Mouse (Mus musculus) spleen, adult 2 months (tissue): ENCODE results near the gene Cldn7. TPM values are rescaled to one million over a fixed set of nuclear protein-coding genes. Genes with fewer than 3 reads are reported as not detected.
"Not testable (repeated sequence)": the region's sequence is repeated elsewhere in the genome, so short reads cannot be mapped to it uniquely, and the experiment has no call there.

Source experiments
- DNase-seq, 2 experiments: peaks; one replicate each; pipeline versions ENCODE4 v3.0.0 to v3.0.0-alpha.2; 2012 to 2021; ENCODE audit warnings: low spot score in 2 of 2, low read depth in 1 of 2
- H3K27ac ChIP-seq: fragments of 200-500 bp; 2 replicates; pipeline ENCODE4 v1.5.1; 2012; ENCODE audit warnings: low read length, inconsistent platforms; ENCODE audit not compliant: insufficient read depth
- H3K27me3 ChIP-seq: fragments of 200-500 bp; 2 replicates; pipeline ENCODE4 v1.6.1; 2012; ENCODE audit warnings: mild to moderate bottlenecking, moderate library complexity, low read length, inconsistent platforms; ENCODE audit not compliant: control insufficient read depth, insufficient read depth
- H3K36me3 ChIP-seq: fragments of 200-500 bp; 2 replicates; pipeline ENCODE4 v1.6.1; 2012; ENCODE audit warnings: mild to moderate bottlenecking, low read length, inconsistent platforms; ENCODE audit not compliant: control insufficient read depth, insufficient read depth
- H3K4me1 ChIP-seq: fragments of 200-500 bp; 2 replicates; pipeline ENCODE4 v1.6.1; 2011; ENCODE audit warnings: inconsistent platforms; ENCODE audit not compliant: control insufficient read depth, insufficient read depth, insufficient read length
- H3K4me3 ChIP-seq: fragments of 200-500 bp; 2 replicates; pipeline ENCODE4 v1.5.1; 2011; ENCODE audit warnings: mild to moderate bottlenecking, inconsistent platforms; ENCODE audit not compliant: insufficient read depth, insufficient read length; ENCODE audit errors: extremely low read depth
- CTCF ChIP-seq: fragments of 200-500 bp; IDR thresholded peaks from 2 replicates; pipeline ENCODE4 v1.5.1; 2011; ENCODE audit warnings: mild to moderate bottlenecking, inconsistent platforms; ENCODE audit not compliant: insufficient read depth, insufficient read length, insufficient replicate concordance; ENCODE audit errors: extremely low read depth
- POLR2A ChIP-seq: fragments of 200-500 bp; IDR thresholded peaks from 2 replicates; pipeline ENCODE4 v1.6.1; 2011; ENCODE audit warnings: low read depth, low read length, inconsistent platforms
- WGBS: fragments of 180-500 bp; shearing (Covaris S2); methylation state at CpG from one replicate; pipeline ENCODE4 v1.1.7; 2018; 5-methylcytosine and 5-hydroxymethylcytosine counted together
- polyA plus RNA-seq: library from polyadenylated mRNA; depleted of rRNA; stranded (reverse); fragments of >200 nt; gene quantifications from 2 replicates; pipeline ENCODE4 v1.2.3, GENCODE M21; 2012; rRNA removed

Gene Cldn7
- polyA plus RNA-seq, result 1.2 and 2.0 TPM in 2 replicates

DNA sequence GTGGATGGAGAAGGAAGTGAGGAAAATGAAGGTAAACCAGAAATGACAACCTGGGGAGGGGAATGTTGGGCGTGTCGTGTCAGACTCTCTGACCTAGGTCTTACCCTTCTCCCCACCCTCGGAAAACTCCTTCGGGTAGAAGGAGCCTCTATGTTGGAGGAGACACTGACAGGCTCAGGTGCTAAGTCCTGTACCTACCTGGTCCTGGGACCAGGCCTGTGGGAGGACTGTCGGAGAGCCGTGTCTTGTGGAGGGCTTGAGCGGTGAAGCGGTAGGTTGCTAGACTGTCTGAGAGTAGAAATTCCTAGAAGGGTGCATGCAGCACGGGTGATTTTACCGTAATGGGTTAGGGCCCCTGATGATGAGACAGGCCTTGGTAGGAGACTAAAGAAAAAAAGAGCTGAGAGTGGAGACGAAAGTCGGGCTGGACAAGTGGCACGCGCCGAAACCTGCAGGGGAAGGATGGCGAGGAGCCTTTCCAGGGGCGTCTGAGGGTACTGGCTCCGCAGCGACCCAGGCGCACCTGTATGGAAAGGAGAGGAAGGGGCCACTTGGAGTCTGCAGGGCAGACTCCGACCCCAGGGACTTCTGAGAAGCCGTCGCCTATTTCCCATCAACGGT is at the start of gene Cldn7:
TSS of gene Cldn7 (plus strand) at position 130 of the 621 bp plus-strand sequence.
- peaks cover 1% of the 10 kb centered on the region; the same call in 1 of the 2 replicates for H3K36me3 ChIP-seq
- peaks cover 23% of the 10 kb centered on the region for H3K27me3 ChIP-seq

DNA sequence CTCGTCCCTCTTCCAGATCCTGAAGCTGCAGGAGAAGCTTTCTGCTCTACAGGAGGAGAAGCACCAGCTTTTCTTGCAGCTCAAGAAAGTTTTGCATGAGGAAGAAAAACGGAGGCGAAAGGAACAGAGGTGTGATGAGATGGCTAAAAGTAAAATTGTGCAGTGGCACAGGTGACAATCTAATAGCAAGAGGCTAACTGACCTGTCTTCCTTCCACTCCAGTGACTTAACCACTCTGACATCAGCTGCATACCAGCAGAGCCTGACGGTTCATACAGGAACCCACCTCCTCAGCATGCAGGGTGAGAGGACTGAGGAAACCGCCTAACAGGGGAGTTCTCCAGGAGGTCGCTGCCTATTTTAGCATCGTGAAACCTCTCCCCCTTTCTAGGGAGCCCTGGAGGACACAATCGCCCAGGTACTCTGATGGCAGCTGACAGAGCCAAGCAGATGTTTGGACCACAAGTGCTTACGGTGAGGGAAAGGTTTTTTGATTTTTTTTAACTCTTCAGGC is 49.6 kb upstream of the Cldn7 start:
- 40% methylated on average over 9 of the region's 9 CpGs for WGBS
- peaks cover 40% of the 10 kb centered on the region for H3K36me3 ChIP-seq
- H3K4me1 ChIP-seq, result peaks cover 11% of the 10 kb centered on the region
- no peak for DNase-seq
- peak overlapping the region; percentile 78; the same call in 1 of the 2 replicates for H3K4me3 ChIP-seq
- no peaks in the 10 kb centered on the region for H3K27me3 ChIP-seq
- no peak overlapping the region for H3K27ac ChIP-seq
- TF ChIP-seq POLR2A, result no peak
- no peak for TF ChIP-seq CTCF

More for the DNA sequence above, at the start of gene Cldn7:
- 35% methylated on average over 24 of the region's 24 CpGs for WGBS
- no peak for TF ChIP-seq CTCF
- TF ChIP-seq POLR2A, result no peak
- H3K27ac ChIP-seq, result no peak within 1 kb of the TSS
- H3K4me1 ChIP-seq, result peaks cover 15% of the 10 kb centered on the region
- no peak within 1 kb of the TSS for H3K4me3 ChIP-seq
- no peak for DNase-seq

DNA sequence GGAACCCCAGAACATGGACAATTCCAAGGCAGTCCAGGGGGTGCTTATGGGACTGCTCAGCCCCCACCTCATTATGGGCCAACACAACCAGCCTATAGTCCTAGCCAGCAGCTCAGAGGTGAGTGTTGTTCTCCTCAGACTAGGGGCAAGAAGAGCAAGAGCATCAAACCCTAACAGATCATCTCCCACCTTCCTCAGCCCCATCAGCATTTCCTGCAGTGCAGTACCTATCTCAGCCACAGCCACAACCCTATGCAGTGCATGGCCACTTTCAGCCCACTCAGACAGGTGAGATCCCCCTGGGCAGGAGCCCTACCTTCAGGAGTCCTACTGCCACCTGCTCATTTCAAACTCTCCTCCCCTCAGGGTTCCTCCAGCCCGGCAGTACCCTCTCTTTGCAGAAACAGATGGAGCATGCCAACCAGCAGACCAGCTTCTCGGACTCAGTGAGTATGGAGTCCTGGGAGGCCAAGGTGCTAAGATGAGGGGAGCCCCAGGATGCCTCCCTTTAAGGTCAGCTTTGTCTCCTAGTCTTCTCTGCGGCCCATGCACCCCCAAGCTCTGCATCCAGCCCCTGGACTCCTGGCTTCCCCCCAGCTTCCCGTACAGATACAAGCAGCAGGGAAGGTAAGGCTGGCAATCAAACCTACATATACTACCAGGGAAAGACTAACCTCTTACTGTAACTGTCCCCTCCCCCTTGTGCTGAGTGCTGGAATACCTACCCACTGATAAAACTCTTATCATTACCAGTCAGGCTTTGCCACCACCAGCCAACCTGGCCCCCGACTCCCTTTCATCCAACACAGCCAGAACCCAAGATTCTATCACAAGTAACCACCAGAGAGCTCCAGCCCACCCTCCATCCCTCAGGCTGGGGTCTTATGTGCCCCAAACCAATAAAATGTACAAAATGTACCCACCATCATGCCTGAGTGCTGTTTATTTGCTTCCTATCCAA is 48.6 kb upstream of the Cldn7 start:
- Histone ChIP-seq H3K4me1 (peaks cover 11% of the 10 kb centered on the region), H3K36me3 (peaks cover 38% of the 10 kb centered on the region), H3K4me3 (no peak overlapping the region), H3K27ac (peak overlapping the region; percentile 15; the same call in 1 of the 2 replicates), H3K27me3 (no peaks in the 10 kb centered on the region)
- no peak for TF ChIP-seq POLR2A
- TF ChIP-seq CTCF, result no peak
- WGBS, result 67% methylated on average over 5 of the region's 5 CpGs
- no peak for DNase-seq

DNA sequence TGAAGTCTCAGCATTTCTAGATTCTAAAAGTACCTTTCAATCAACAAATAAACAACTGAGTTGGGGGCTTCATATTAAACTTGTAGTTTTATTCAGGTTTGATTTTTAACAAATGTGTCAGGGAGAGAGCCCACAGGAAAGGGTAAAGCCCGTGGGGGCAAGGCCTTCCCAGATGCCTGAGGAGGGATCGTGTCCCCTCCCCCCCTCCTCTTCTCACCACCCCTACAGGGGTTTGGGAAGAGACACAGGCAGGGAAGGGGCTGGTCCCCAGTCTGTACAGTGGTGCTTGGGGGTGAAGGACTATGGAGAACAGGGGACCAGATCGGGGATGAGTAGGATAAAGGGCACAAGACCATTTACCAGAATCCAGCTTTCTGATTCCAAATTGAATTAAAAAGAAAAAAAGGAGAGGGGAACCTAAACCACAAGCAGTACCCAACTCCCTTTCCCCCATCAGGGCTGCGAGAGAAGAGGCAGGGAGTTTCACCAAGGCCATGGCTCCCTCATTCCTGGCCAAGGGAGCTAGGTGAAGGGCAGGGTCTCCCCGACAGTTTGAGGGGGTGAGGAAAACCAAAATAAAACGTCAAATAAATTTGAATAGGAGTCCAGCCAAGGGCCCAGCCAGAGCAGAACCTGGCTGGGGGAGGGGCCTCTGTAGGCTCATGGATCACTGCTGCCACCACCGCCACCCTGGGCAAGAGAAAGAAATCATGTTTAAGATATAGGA is 47.8 kb upstream of the Cldn7 start:
- H3K27ac ChIP-seq, H3K4me3 ChIP-seq, H3K27me3 ChIP-seq, DNase-seq: not testable (repeated sequence)
- H3K36me3 ChIP-seq, result peaks cover 33% of the 10 kb centered on the region
- H3K4me1 ChIP-seq, result peaks cover 11% of the 10 kb centered on the region
- WGBS, result 64% methylated on average over 7 of the region's 7 CpGs

DNA sequence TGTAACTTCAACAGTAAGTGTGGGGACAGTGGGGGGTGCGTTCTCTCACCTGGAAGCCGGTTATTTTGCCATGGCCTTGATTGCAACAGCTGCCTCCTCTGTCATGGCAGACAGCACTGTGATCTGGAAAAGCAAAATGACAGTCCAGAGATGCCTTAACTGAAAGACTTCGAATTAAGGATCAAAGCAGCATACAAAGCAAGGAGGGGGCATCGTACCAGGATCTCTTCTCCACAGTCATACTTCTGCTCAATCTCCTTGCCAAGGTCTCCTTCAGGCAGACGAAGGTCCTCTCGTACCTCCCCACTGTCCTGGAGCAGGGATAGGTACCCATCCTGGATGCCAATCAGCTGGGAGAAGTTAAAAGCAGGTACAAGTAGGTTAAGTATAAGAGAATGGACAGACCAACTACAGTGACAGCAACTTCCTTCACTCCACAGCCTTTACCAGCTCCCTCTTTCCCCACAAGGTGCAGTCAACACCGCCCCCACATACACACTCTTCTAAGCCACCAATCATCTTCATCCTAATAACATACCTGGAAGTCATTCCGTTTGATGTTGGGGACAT is 47.1 kb upstream of the Cldn7 start:
- H3K4me1 ChIP-seq, result peaks cover 14% of the 10 kb centered on the region
- TF ChIP-seq POLR2A, result no peak
- TF ChIP-seq CTCF, result no peak
- 88% methylated on average over 8 of the region's 8 CpGs for WGBS
- no peak overlapping the region for H3K4me3 ChIP-seq
- peaks cover 31% of the 10 kb centered on the region for H3K36me3 ChIP-seq
- no peak for DNase-seq
- no peaks in the 10 kb centered on the region for H3K27me3 ChIP-seq
- no peak overlapping the region for H3K27ac ChIP-seq

DNA sequence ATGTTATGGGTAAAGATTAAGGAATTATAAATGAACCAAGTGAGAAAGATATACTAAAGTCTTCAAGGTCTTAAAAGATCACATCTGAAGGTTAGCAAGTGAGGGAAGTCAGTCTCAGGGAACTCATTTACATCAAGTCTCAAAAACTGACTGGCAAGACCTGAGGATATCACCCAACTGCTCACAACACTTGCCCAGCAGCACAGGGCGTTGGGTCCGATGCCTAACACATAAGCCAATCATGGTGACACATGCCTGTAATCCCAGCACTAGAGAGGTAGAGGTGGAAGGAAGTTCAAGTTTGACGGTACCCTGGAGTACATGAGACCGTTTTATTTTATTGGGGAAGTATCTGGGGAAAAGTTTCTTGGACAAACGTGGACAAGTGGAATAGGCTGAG is 46.5 kb upstream of the Cldn7 start:
- no peak overlapping the region for H3K4me3 ChIP-seq
- no peaks in the 10 kb centered on the region for H3K27me3 ChIP-seq
- WGBS, result 87% methylated on average over 5 of the region's 5 CpGs
- no peak for DNase-seq
- H3K27ac ChIP-seq, result no peak overlapping the region
- peaks cover 13% of the 10 kb centered on the region for H3K4me1 ChIP-seq
- TF ChIP-seq CTCF, result no peak
- no peak for TF ChIP-seq POLR2A
- H3K36me3 ChIP-seq, result peaks cover 31% of the 10 kb centered on the region
